ENCODE assay signal across 10 mouse cellular contexts in genomic region chr9:53973929-53974327, GRCm38 (mm10). TPM values are rescaled to one million over a fixed set of nuclear protein-coding genes. Genes with fewer than 3 reads are reported as not detected.
A peak's percentile ranks its signal among the peaks of the same experiment; 100 is the strongest.
DNase-seq lines count a peak whose midpoint lies in the region; ATAC-seq and TF ChIP-seq lines count a peak whose summit lies in the region.
"Had no signal": no experiment of that assay in that cellular context is flagged by ENCODE, and none has a peak within 500 bp of the region (broad histone marks: within the 10 kb centered on the region; RNA-seq: fewer than 3 reads in every experiment).

No protein-coding gene starts in this region.

- peaks cover 48% of the 10 kb centered on the region for H3K27me3 ChIP-seq in heart, embryonic 15.5 days
- H3K27me3 ChIP-seq in hindbrain, embryonic 11.5 days (ENCODE audit: control insufficient read depth, insufficient read depth, low read length), result peaks cover 7% of the 10 kb centered on the region; the same call in 1 of the 2 replicates
- H3K27me3 ChIP-seq in midbrain, embryonic 10.5 days (ENCODE audit: low read depth, poor library complexity, severe bottlenecking), result peaks cover 37% of the 10 kb centered on the region
- no peaks in the 10 kb centered on the region; the same call in 1 of the 2 replicates for H3K27me3 ChIP-seq in thymus, adult 2 months (ENCODE audit: control insufficient read depth, insufficient read depth, low read length)
- H3K27me3 ChIP-seq: CH12.LX had no signal

- TF ChIP-seq CTCF in thymus, adult 2 months (IDR thresholded peaks at IDR 0.05; ENCODE audit: borderline replicate concordance, control insufficient read depth, extremely low read depth, insufficient read depth, low read length, poor library complexity), result no peak

- H3K27ac ChIP-seq in heart, embryonic 15.5 days, result no peak overlapping the region
- no peak overlapping the region for H3K27ac ChIP-seq in hindbrain, embryonic 11.5 days (ENCODE audit: low read depth, low read length)
- peak overlapping the region; percentile 77; the same call in 1 of the 2 replicates for H3K27ac ChIP-seq in midbrain, embryonic 10.5 days (replicated peaks)
- H3K27ac ChIP-seq in thymus, adult 2 months (ENCODE audit: control insufficient read depth, insufficient read depth, low read length), result no peak overlapping the region

- no peaks in the 10 kb centered on the region for H3K9me3 ChIP-seq in heart, embryonic 15.5 days (replicated peaks)
- no peaks in the 10 kb centered on the region for H3K9me3 ChIP-seq in hindbrain, embryonic 11.5 days (ENCODE audit: control insufficient read depth, low read length)
- no peaks in the 10 kb centered on the region for H3K9me3 ChIP-seq in midbrain, embryonic 10.5 days (replicated peaks)

- H3K4me3 ChIP-seq in heart, embryonic 15.5 days, result peak overlapping the region; percentile 51; the same call in 1 of the 2 replicates
- peak overlapping the region; percentile 69 for H3K4me3 ChIP-seq in hindbrain, embryonic 11.5 days (ENCODE audit: low read depth, low read length)
- H3K4me3 ChIP-seq in midbrain, embryonic 10.5 days, result peak overlapping the region; percentile 67
- H3K4me3 ChIP-seq in thymus, adult 2 months (ENCODE audit: control insufficient read depth, insufficient read depth, low read length), result no peak overlapping the region

- peaks cover 10% of the 10 kb centered on the region for H3K4me1 ChIP-seq in heart, embryonic 15.5 days (replicated peaks)
- H3K4me1 ChIP-seq in hindbrain, embryonic 11.5 days (replicated peaks; ENCODE audit: control insufficient read depth, insufficient read depth, low read length), result no peaks in the 10 kb centered on the region
- peaks cover 17% of the 10 kb centered on the region for H3K4me1 ChIP-seq in midbrain, embryonic 10.5 days
- H3K4me1 ChIP-seq in thymus, adult 2 months (replicated peaks; ENCODE audit: control insufficient read depth, insufficient read depth, low read length), result no peaks in the 10 kb centered on the region

- peak overlapping the region; percentile 82 for H3K4me2 ChIP-seq in heart, embryonic 15.5 days
- peak overlapping the region; percentile 87 for H3K4me2 ChIP-seq in hindbrain, embryonic 11.5 days (replicated peaks; ENCODE audit: low read depth, low read length)

- no peaks in the 10 kb centered on the region for H3K36me3 ChIP-seq in heart, embryonic 15.5 days
- no peaks in the 10 kb centered on the region for H3K36me3 ChIP-seq in hindbrain, embryonic 11.5 days (ENCODE audit: control insufficient read depth, insufficient read depth, low read length)
- H3K36me3 ChIP-seq in midbrain, embryonic 10.5 days, result no peaks in the 10 kb centered on the region
- H3K36me3 ChIP-seq in thymus, adult 2 months (ENCODE audit: control insufficient read depth, insufficient read depth, low read length), result no peaks in the 10 kb centered on the region

- WGBS in heart, embryonic 15.5 days, result 26% methylated on average over 13 of the region's 13 CpGs
- WGBS in hindbrain, embryonic 11.5 days, result 20% methylated on average over 13 of the region's 13 CpGs
- WGBS in midbrain, embryonic 10.5 days, result 25% methylated on average over 13 of the region's 13 CpGs
- 31% methylated on average over 13 of the region's 13 CpGs for WGBS in thymus, adult 2 months

- TF ChIP-seq POLR2A in thymus, adult 2 months (IDR thresholded peaks at IDR 0.05; ENCODE audit: control insufficient read depth, extremely low read depth, insufficient read depth, low read length, poor library complexity), result no peak

- no peak overlapping the region for H3K9ac ChIP-seq in heart, embryonic 15.5 days
- H3K9ac ChIP-seq in hindbrain, embryonic 11.5 days (ENCODE audit: low read depth, low read length), result peak overlapping the region; percentile 64

- no peak for ATAC-seq in heart, embryonic 15.5 days (replicated peaks; ENCODE audit: insufficient number of reproducible peaks, insufficient read depth, low FRiP score, low read depth)
- ATAC-seq in hindbrain, embryonic 11.5 days (ENCODE audit: low FRiP score), result 0 out of 2 replicates have a peak, but pooled peaks have one; percentile 20

- no peak for DNase-seq in heart, adult 18-20 months
- DNase-seq in cerebellum, adult 9-10 months, result peak; percentile 41
- DNase-seq in hindbrain, embryonic 11.5 days (ENCODE audit: low spot score), result no peak
- DNase-seq in midbrain, embryonic 10.5 days (ENCODE audit: low spot score), result no peak
- no peak for DNase-seq in testis, postnatal 14 days (ENCODE audit: low spot score)
- DNase-seq in lung, postnatal 14 days, result no peak
- DNase-seq in thymus, adult 2 months, result no peak
- DNase-seq: heart, postnatal 36 days had no signal

RNA-seq across cellular contexts. Expression of gene Elmod1, which starts 1.2 kb away (rescaled TPM):
- polyA plus RNA-seq in heart, embryonic 15.5 days (2015; fragmentation: Nextera tagmentation; extraction: Ambion mirVana), result 0.11 and 0.28 TPM in 2 replicates
- total RNA-seq in heart, adult 18-20 months (2021), result under 1 TPM in 1 of 2 experiments, not detected in 1; 0.21 TPM
- polyA plus RNA-seq in hindbrain, embryonic 11.5 days (2014; fragmentation: Nextera tagmentation; extraction: Ambion mirVana), result 2.6 and 3.6 TPM in 2 replicates
- 0.75 and 1.4 TPM in 2 replicates for polyA plus RNA-seq in midbrain, embryonic 10.5 days (2016; fragmentation: Nextera tagmentation; extraction: Ambion mirVana)
- 0.04 and 0.05 TPM in 2 replicates for polyA plus RNA-seq in thymus, adult 2 months (2012; rRNA removed)
- total RNA-seq: CH12.LX had no signal
